Mouse (Mus musculus) forebrain, embryonic 14.5 days (tissue): ENCODE data around the gene Gh. TPM values are rescaled to one million over a fixed set of nuclear protein-coding genes. Genes with fewer than 3 reads are reported as not detected.
A peak's percentile ranks its signal among the peaks of the same experiment; 100 is the strongest.

ENCODE experiments used
- ATAC-seq: fragments of 200-750 bp; cut with Nextera tagmentation; 2 replicates; pipeline ENCODE4 v1.8.0; 2017; ENCODE audit warnings: mild to moderate bottlenecking, moderate library complexity
- DNase-seq: peaks from one replicate; pipeline ENCODE4 v3.0.0-alpha.2; 2015; ENCODE audit warnings: low spot score
- H3K27ac ChIP-seq: fragments of 300-500 bp; sonication (generic); 2 replicates; pipeline ENCODE4 v1.5.1; 2014; ENCODE audit warnings: low read depth, mild to moderate bottlenecking, control low read depth, low read length, moderate library complexity
- H3K27me3 ChIP-seq: fragments of 300-500 bp; sonication (generic); replicated peaks from 2 replicates; pipeline ENCODE4 v1.6.1; 2014; ENCODE audit warnings: low read length, control low read depth, mixed read lengths; ENCODE audit not compliant: control insufficient read depth, insufficient read depth
- H3K36me3 ChIP-seq: fragments of 300-500 bp; sonication (generic); 2 replicates; pipeline ENCODE4 v1.6.1; 2014; ENCODE audit warnings: low read length, control low read depth; ENCODE audit not compliant: control insufficient read depth, insufficient read depth
- H3K4me1 ChIP-seq: fragments of 300-500 bp; sonication (generic); 2 replicates; pipeline ENCODE4 v1.6.1; 2014; ENCODE audit warnings: antibody characterized with exemption, low read length, control low read depth; ENCODE audit not compliant: control insufficient read depth, insufficient read depth
- H3K4me2 ChIP-seq: fragments of 300-500 bp; sonication (generic); 2 replicates; pipeline ENCODE4 v1.6.1; 2014; ENCODE audit warnings: mild to moderate bottlenecking, control low read depth, low read length
- H3K4me3 ChIP-seq: fragments of 300-500 bp; sonication (generic); 2 replicates; pipeline ENCODE4 v1.5.1; 2014; ENCODE audit warnings: low read depth, low read length, control low read depth
- H3K9ac ChIP-seq: fragments of 300-500 bp; sonication (generic); 2 replicates; pipeline ENCODE4 v1.6.1; 2014; ENCODE audit warnings: mild to moderate bottlenecking, low read length, control low read depth, moderate library complexity
- H3K9me3 ChIP-seq: fragments of 300-500 bp; sonication (generic); replicated peaks from 2 replicates; pipeline ENCODE4 v1.6.1; 2016; ENCODE audit warnings: low read length, control low read depth, mixed read lengths; ENCODE audit not compliant: control insufficient read depth
- WGBS: fragments of 180-500 bp; shearing (Covaris S2); extraction: QIAGEN DNeasy Blood & Tissue Kit; methylation state at CpG from one replicate; pipeline ENCODE4 v1.1.7; 2014; 5-methylcytosine and 5-hydroxymethylcytosine counted together
- polyA plus RNA-seq: library from polyadenylated mRNA; unstranded; fragments of >200 nt; fragmentation: Nextera tagmentation; extraction: Ambion mirVana; gene quantifications from 2 replicates; pipeline ENCODE4 v1.2.1, GENCODE M21; 2014

Gene Gh
- polyA plus RNA-seq, 1 experiment from 2014 or later, result not detected

DNA sequence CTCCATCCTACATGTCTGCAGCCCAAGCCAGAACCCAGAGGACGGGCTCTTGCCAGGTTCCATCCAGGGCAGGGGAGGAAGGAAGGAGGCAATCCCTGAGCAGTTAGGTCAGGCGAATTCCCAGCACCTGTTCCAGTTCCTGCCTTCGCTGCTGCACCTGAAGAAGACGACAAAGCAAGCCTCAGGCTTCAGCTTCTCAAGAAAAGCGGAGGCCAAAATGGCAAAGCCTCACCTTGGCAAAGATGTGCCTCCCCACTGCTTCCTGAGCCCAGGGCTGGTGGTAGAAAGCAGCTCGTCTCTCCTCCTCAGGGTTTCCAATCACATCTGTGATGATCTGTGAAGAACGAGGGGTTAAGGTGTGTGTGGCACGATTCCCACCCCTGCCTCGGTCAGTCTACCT is 37.7 kb downstream of the Gh start:
- Histone ChIP-seq H3K36me3 (peaks cover 73% of the 10 kb centered on the region), H3K9me3 (no peaks in the 10 kb centered on the region), H3K4me2 (no peak overlapping the region), H3K4me3 (no peak overlapping the region), H3K9ac (no peak overlapping the region), H3K27me3 (no peaks in the 10 kb centered on the region), H3K4me1 (peaks cover 12% of the 10 kb centered on the region), H3K27ac (no peak overlapping the region)
- 90% methylated on average over 9 of the region's 9 CpGs for WGBS
- DNase-seq (no peak), ATAC-seq (no peak)

DNA sequence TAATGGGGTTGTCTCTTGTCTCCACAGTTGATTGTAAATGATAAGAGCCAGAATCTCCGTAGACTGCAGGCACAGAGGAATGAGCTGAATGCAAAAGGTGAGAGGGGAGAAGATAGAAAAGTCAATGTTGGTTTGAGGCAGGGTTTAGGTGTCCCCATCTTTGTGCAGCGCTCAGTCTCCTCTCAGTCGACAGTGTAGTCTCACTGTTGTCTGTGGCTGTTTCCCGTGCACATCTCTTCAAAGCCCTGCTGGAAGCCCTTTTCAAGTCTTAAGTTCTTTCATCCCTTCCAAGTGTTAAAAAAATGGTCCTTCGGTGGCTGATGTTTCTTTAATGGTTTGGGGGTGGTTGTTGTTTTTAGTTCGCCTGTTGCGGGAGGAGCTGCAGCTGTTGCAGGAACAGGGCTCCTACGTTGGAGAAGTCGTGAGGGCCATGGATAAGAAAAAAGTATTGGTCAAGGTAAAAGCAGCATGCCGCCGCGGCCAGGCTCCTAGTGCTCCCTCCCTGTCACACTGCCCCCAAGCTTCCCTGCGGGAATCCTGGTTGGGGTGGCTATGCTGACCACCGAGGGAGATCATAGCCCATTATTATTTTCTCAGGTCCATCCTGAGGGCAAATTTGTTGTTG is 40.7 kb downstream of the Gh start:
- Histone ChIP-seq H3K9ac (no peak overlapping the region), H3K4me3 (no peak overlapping the region), H3K27ac (no peak overlapping the region), H3K4me2 (no peak overlapping the region), H3K9me3 (no peaks in the 10 kb centered on the region), H3K4me1 (peaks cover 7% of the 10 kb centered on the region), H3K36me3 (peaks cover 75% of the 10 kb centered on the region), H3K27me3 (no peaks in the 10 kb centered on the region)
- DNase-seq (no peak), ATAC-seq (no peak)
- WGBS, result 89% methylated on average over 14 of the region's 14 CpGs

DNA sequence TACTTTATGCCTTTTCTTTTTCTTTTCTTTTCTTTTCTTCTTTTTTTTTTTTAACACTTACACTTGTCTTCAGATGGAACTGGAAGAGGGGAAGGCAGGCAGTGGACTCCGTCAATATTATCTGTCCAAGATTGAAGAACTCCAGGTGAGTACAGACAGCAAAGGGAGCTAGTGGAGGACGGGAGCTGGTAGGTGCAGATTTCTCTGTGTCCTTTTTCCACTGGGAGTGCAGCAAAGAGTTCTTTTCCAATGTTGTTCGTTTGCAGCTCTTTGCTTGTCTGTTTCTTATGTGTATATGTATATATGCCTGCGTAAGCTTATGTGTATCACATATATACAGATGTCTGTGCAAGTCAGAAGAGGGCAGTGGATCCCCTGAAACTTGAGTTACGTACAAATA is 44.9 kb downstream of the Gh start:
- peaks cover 48% of the 10 kb centered on the region for H3K36me3 ChIP-seq

DNA sequence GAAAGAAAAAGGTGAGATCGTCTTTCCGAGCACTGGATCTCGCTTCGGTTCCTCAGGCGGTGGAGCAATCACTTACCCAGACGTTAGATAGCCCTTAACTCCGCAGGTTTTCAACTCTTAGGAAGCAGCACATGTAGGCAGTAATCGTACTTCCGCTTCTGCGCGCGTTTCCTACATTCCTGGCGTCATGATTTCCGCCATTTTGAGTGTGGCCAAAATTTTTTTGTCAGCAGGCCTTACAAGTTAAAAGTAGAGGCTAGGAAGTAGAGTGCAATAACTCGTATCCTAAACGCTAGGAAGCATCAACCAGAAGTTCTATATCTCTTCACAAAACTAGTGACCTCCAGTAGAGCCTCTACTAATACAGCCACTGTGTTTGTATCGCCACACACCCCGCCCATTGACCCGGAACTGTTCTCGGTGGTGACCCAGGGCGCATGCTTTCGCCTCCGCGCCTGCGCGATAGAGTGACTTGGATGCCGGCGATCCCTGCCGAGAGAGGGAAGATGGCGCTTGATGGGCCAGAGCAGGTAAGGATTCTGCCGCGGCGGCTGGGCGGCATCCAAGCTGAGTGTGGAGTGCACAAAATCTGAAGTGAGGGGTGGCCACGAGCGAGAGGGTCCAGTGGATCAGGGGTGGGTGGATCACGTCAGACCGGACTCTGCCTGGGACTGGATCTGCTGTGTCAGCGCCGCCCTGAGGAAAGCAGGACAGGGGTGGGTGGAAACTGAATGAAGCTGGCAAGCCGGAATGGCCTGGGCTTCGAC is 45.8 kb downstream of the Gh start, which contains the start of the genes Ftsj3 and Psmc5:
TSS of gene Ftsj3 (minus strand) at position 395 of the 767 bp plus-strand sequence.
TSS of gene Psmc5 (plus strand) at position 470 of the 767 bp plus-strand sequence.
- Histone ChIP-seq H3K4me1 (peaks cover 16% of the 10 kb centered on the region), H3K9me3 (no peaks in the 10 kb centered on the region), H3K4me2 (peak within 1 kb of the TSS; percentile 98), H3K9ac (peak within 1 kb of the TSS; percentile 87), H3K27ac (peak within 1 kb of the TSS; percentile 76), H3K27me3 (no peaks in the 10 kb centered on the region), H3K36me3 (peaks cover 48% of the 10 kb centered on the region), H3K4me3 (peak within 1 kb of the TSS; percentile 79)
- peak; percentile 98 for DNase-seq
- WGBS, result 0% methylated on average over 42 of the region's 42 CpGs
- ATAC-seq, result peak; percentile 96

More for the DNA sequence above, 44.9 kb downstream of the Gh start:
- DNase-seq (no peak), ATAC-seq (no peak)
- peaks cover 16% of the 10 kb centered on the region for H3K4me1 ChIP-seq
- H3K4me3 ChIP-seq, result peak overlapping the region; percentile 79
- no peak overlapping the region for H3K27ac ChIP-seq
- no peaks in the 10 kb centered on the region for H3K27me3 ChIP-seq
- peak overlapping the region; percentile 98 for H3K4me2 ChIP-seq
- 73% methylated on average over 5 of the region's 5 CpGs for WGBS
- H3K9ac ChIP-seq, result peak overlapping the region; percentile 87
- no peaks in the 10 kb centered on the region for H3K9me3 ChIP-seq

- H3K9ac ChIP-seq, result peak overlapping the region; percentile 87
- peaks cover 16% of the 10 kb centered on the region for H3K4me1 ChIP-seq
- no peak for DNase-seq
- H3K36me3 ChIP-seq, result peaks cover 51% of the 10 kb centered on the region
- H3K9me3 ChIP-seq, result no peaks in the 10 kb centered on the region
- no peak overlapping the region for H3K27ac ChIP-seq
- peak overlapping the region; percentile 79 for H3K4me3 ChIP-seq
- no peaks in the 10 kb centered on the region for H3K27me3 ChIP-seq
- ATAC-seq, result peak; percentile 11
- peak overlapping the region; percentile 98 for H3K4me2 ChIP-seq
- WGBS, result 4% methylated on average over 22 of the region's 22 CpGs
These were observed 46.5 kb downstream of the Gh start for GRCm38 (mm10) chr11:106255174-106255573.

DNA sequence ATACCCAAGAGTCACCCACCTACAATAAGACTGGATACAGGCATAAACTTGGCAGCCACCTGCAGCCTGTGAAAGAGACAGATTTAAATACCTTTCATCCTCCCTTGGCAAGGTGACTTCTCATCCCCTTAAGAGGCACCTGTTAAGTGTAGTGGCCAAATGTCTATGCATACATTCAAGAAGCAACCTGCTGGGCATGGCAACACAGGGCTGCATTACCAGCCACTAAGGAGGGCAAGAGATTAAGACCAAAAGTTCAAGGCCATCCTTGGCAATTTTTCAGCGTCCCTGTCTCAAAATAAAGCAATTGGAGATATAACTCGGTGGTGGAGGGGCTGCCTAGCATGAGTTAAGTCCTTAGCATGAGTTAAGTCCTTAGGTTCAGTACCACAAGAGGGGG is 46.9 kb downstream of the Gh start:
- Histone ChIP-seq H3K4me1 (peaks cover 16% of the 10 kb centered on the region), H3K9ac (peak overlapping the region; percentile 87; the same call in 1 of the 2 replicates), H3K4me2 (peak overlapping the region; percentile 98), H3K4me3 (peak overlapping the region; percentile 79), H3K9me3 (no peaks in the 10 kb centered on the region), H3K27me3 (no peaks in the 10 kb centered on the region), H3K36me3 (peaks cover 55% of the 10 kb centered on the region), H3K27ac (no peak overlapping the region)
- 28% methylated on average over 2 of the region's 2 CpGs for WGBS
- ATAC-seq (no peak), DNase-seq (no peak)

Other genes starting within 250 kb of the Gh start
- gene Taco1, start 235.8 kb downstream of the Gh start, polyA plus RNA-seq, result 5.7 and 7.0 TPM in 2 replicates
- gene Map3k3, start 217.3 kb downstream of the Gh start, polyA plus RNA-seq, result 9.0 and 11.0 TPM in 2 replicates
- gene Gm10840, start 141.0 kb downstream of the Gh start, polyA plus RNA-seq, result not detected in 2 replicates
- 223 and 240 TPM in 2 replicates for gene Limd2, start 141.0 kb downstream of the Gh start, polyA plus RNA-seq
- 31.1 and 34.1 TPM in 2 replicates for gene Strada, start 99.7 kb downstream of the Gh start, polyA plus RNA-seq
- gene Ccdc47, start 85.5 kb downstream of the Gh start, polyA plus RNA-seq, result 71.0 and 80.1 TPM in 2 replicates
- 65.6 and 75.2 TPM in 2 replicates for gene Ddx42, start 84.9 kb downstream of the Gh start, polyA plus RNA-seq
- 34.6 and 35.8 TPM in 2 replicates for gene Ftsj3, start 45.8 kb downstream of the Gh start, polyA plus RNA-seq
- 279 and 286 TPM in 2 replicates for gene Psmc5, start 45.7 kb downstream of the Gh start, polyA plus RNA-seq
- gene Smarcd2, start 28.9 kb downstream of the Gh start, polyA plus RNA-seq, result 11.1 and 11.7 TPM in 2 replicates
- 0.05 and 0.22 TPM in 2 replicates for gene Tcam1, start 25.2 kb downstream of the Gh start, polyA plus RNA-seq
- 0.79 and 0.95 TPM in 2 replicates for gene Cd79b, start 12.9 kb upstream of the Gh start, polyA plus RNA-seq
- gene Scn4a, start 51.4 kb upstream of the Gh start, polyA plus RNA-seq, result not detected in 2 replicates
- not detected in 2 replicates for gene Prr29, start 63.6 kb upstream of the Gh start, polyA plus RNA-seq
- 16.0 and 17.9 TPM in 2 replicates for gene Icam2, start 86.2 kb upstream of the Gh start, polyA plus RNA-seq
- 2.9 and 4.1 TPM in 2 replicates for gene Ern1, start 186.0 kb upstream of the Gh start, polyA plus RNA-seq